Mouse (Mus musculus): Measurements from ENCODE around the gene Scin. TPM values are rescaled to one million over a fixed set of nuclear protein-coding genes. Genes with fewer than 3 reads are reported as not detected.

Gene Scin
- polyA plus RNA-seq, 1 experiment, result 0.01 TPM

GRCm38 (mm10) chr12:40106874-40107273 lies 27.2 kb downstream of the Scin start:
- H3K27me3 ChIP-seq (ENCODE audit: control insufficient read depth, insufficient read depth, insufficient read length), result no peaks in the 10 kb centered on the region
- H3K4me3 ChIP-seq, result no peak overlapping the region
- H3K4me2 ChIP-seq (ENCODE audit: low read depth), result no peak overlapping the region
- TF ChIP-seq E2F4 (IDR thresholded peaks at IDR 0.05; ENCODE audit: insufficient read depth) (no peak), MYOG (IDR thresholded peaks at IDR 0.05; ENCODE audit: control insufficient read depth in 1 of 3, insufficient read depth in 1 of 3, insufficient read length in 2 of 3, low read depth in 2 of 3) (no peak), POLR2A (IDR thresholded peaks at IDR 0.05; ENCODE audit: insufficient read length, low read depth) (no peak), USF1 (IDR thresholded peaks at IDR 0.05; ENCODE audit: low read depth) (no peak)
- H3K36me3 ChIP-seq (ENCODE audit: control insufficient read depth, insufficient read depth), result no peaks in the 10 kb centered on the region
- H3ac ChIP-seq (ENCODE audit: control insufficient read depth, insufficient read length), result no peak overlapping the region
- no peaks in the 10 kb centered on the region for H3K79me2 ChIP-seq (ENCODE audit: control insufficient read depth, insufficient read depth)

- TF ChIP-seq SRF (IDR thresholded peaks at IDR 0.05; ENCODE audit: control insufficient read depth, insufficient read length, low read depth) (no peak), TCF12 (IDR thresholded peaks at IDR 0.05; ENCODE audit: insufficient read depth, poor library complexity, severe bottlenecking) (no peak), REST (IDR thresholded peaks at IDR 0.05; ENCODE audit: insufficient read depth, insufficient read length) (no peak), POLR2AphosphoS2 (IDR thresholded peaks at IDR 0.05; ENCODE audit: insufficient read length, low read depth) (no peak), MYOD1 (IDR thresholded peaks at IDR 0.05; ENCODE audit: control insufficient read depth in 1 of 3, insufficient read length in 2 of 3, low read depth in 2 of 3) (no peak), USF1 (IDR thresholded peaks at IDR 0.05; ENCODE audit: low read depth) (no peak), MAX (IDR thresholded peaks at IDR 0.05; ENCODE audit: low read depth) (no peak), MYOG (IDR thresholded peaks at IDR 0.05; ENCODE audit: control insufficient read depth in 1 of 3, insufficient read depth in 1 of 3, insufficient read length in 2 of 3, low read depth in 2 of 3) (no peak), CEBPB (IDR thresholded peaks at IDR 0.05; ENCODE audit: insufficient read depth, poor library complexity, severe bottlenecking) (no peak), POLR2A (IDR thresholded peaks at IDR 0.05; ENCODE audit: insufficient read length, low read depth) (no peak), TCF3 (IDR thresholded peaks at IDR 0.05; ENCODE audit: insufficient read length, low read depth) (no peak), E2F4 (IDR thresholded peaks at IDR 0.05; ENCODE audit: insufficient read depth) (no peak)
- Histone ChIP-seq H3K4me2 (ENCODE audit: low read depth) (no peak overlapping the region), H3K27me3 (ENCODE audit: control insufficient read depth, insufficient read depth, insufficient read length) (no peaks in the 10 kb centered on the region), H3K4me3 (no peak overlapping the region), H3ac (ENCODE audit: control insufficient read depth, insufficient read length) (no peak overlapping the region), H3K36me3 (ENCODE audit: control insufficient read depth, insufficient read depth) (no peaks in the 10 kb centered on the region), H3K79me2 (ENCODE audit: control insufficient read depth, insufficient read depth) (no peaks in the 10 kb centered on the region)
Measured at GRCm38 (mm10) chr12:40104750-40105149, 29.3 kb downstream of the Scin start.

- H3K4me3 ChIP-seq, result no peak overlapping the region
- TF ChIP-seq CEBPB (IDR thresholded peaks at IDR 0.05; ENCODE audit: insufficient read depth, poor library complexity, severe bottlenecking), result no peak
- no peak for TF ChIP-seq TCF12 (IDR thresholded peaks at IDR 0.05; ENCODE audit: insufficient read depth, poor library complexity, severe bottlenecking)
- no peak for TF ChIP-seq SRF (IDR thresholded peaks at IDR 0.05; ENCODE audit: control insufficient read depth, insufficient read length, low read depth)
- H3ac ChIP-seq (ENCODE audit: control insufficient read depth, insufficient read length), result no peak overlapping the region
- H3K79me2 ChIP-seq (ENCODE audit: control insufficient read depth, insufficient read depth), result no peaks in the 10 kb centered on the region
- H3K4me2 ChIP-seq (ENCODE audit: low read depth), result no peak overlapping the region
- H3K27me3 ChIP-seq (ENCODE audit: control insufficient read depth, insufficient read depth, insufficient read length), result no peaks in the 10 kb centered on the region
- H3K36me3 ChIP-seq (ENCODE audit: control insufficient read depth, insufficient read depth), result no peaks in the 10 kb centered on the region
Measured at GRCm38 (mm10) chr12:40102359-40102758, 31.7 kb downstream of the Scin start.

DNA sequence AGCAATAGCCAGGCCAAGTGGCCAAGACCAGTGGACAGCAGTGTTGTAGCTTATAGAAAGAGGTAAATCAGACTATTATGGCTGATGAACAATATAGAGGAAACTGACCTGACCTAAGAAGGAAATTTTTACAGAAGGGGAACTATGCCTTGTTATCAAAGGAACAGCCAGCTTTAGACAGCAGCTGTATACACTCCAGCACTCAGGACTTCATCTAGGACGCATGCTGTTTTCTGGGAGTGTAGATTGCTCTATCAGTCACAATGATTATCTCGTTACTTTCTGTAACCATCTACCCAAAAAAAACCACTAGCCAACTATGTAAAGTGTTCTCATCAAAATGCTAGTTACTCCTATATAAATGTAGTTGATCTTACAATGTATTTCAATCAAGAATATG lies 34.6 kb downstream of the Scin start:
- H3K4me2 ChIP-seq (ENCODE audit: low read depth), result no peak overlapping the region
- no peaks in the 10 kb centered on the region for H3K36me3 ChIP-seq (ENCODE audit: control insufficient read depth, insufficient read depth)
- no peak overlapping the region for H3K4me3 ChIP-seq
- TF ChIP-seq MYOG (IDR thresholded peaks at IDR 0.05; ENCODE audit: control insufficient read depth in 1 of 3, insufficient read depth in 1 of 3, insufficient read length in 2 of 3, low read depth in 2 of 3) (no peak), POLR2AphosphoS2 (IDR thresholded peaks at IDR 0.05; ENCODE audit: insufficient read length, low read depth) (no peak), CEBPB (IDR thresholded peaks at IDR 0.05; ENCODE audit: insufficient read depth, poor library complexity, severe bottlenecking) (no peak), POLR2A (IDR thresholded peaks at IDR 0.05; ENCODE audit: insufficient read length, low read depth) (no peak), TCF3 (IDR thresholded peaks at IDR 0.05; ENCODE audit: insufficient read length, low read depth) (no peak), USF1 (IDR thresholded peaks at IDR 0.05; ENCODE audit: low read depth) (no peak), E2F4 (IDR thresholded peaks at IDR 0.05; ENCODE audit: insufficient read depth) (no peak), MYOD1 (IDR thresholded peaks at IDR 0.05; ENCODE audit: control insufficient read depth in 1 of 3, insufficient read length in 2 of 3, low read depth in 2 of 3) (no peak), MAX (IDR thresholded peaks at IDR 0.05; ENCODE audit: low read depth) (no peak), SRF (IDR thresholded peaks at IDR 0.05; ENCODE audit: control insufficient read depth, insufficient read length, low read depth) (no peak), REST (IDR thresholded peaks at IDR 0.05; ENCODE audit: insufficient read depth, insufficient read length) (no peak), TCF12 (IDR thresholded peaks at IDR 0.05; ENCODE audit: insufficient read depth, poor library complexity, severe bottlenecking) (no peak)
- no peaks in the 10 kb centered on the region for H3K27me3 ChIP-seq (ENCODE audit: control insufficient read depth, insufficient read depth, insufficient read length)
- no peak overlapping the region for H3ac ChIP-seq (ENCODE audit: control insufficient read depth, insufficient read length)
- no peaks in the 10 kb centered on the region for H3K79me2 ChIP-seq (ENCODE audit: control insufficient read depth, insufficient read depth)

DNA sequence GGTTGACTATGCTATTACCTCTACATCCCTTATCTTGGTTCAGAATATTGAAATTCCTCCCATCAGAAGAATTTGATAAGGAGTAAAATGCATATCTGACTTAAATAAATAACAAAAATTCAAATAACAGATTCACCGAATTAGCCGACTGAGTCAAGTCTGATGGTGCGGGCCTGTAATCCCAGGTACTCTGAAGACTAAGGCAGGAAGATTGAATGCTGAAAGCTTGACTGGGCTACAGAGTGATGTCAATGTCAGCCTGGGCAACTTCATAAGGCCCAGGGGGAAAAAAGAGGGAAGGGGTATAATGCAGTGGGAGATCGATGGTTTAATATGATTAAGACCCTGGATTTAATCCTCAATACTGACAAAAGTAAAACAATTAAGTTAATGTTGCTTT lies 36.6 kb downstream of the Scin start:
- no peak overlapping the region for H3K4me3 ChIP-seq
- no peaks in the 10 kb centered on the region for H3K79me2 ChIP-seq (ENCODE audit: control insufficient read depth, insufficient read depth)
- H3K4me2 ChIP-seq (ENCODE audit: low read depth), result no peak overlapping the region
- no peaks in the 10 kb centered on the region for H3K36me3 ChIP-seq (ENCODE audit: control insufficient read depth, insufficient read depth)
- TF ChIP-seq REST (IDR thresholded peaks at IDR 0.05; ENCODE audit: insufficient read depth, insufficient read length), result no peak
- no peak for TF ChIP-seq E2F4 (IDR thresholded peaks at IDR 0.05; ENCODE audit: insufficient read depth)
- TF ChIP-seq TCF12 (IDR thresholded peaks at IDR 0.05; ENCODE audit: insufficient read depth, poor library complexity, severe bottlenecking), result no peak
- TF ChIP-seq POLR2AphosphoS2 (IDR thresholded peaks at IDR 0.05; ENCODE audit: insufficient read length, low read depth), result no peak
- no peak for TF ChIP-seq MYOG (IDR thresholded peaks at IDR 0.05; ENCODE audit: control insufficient read depth in 1 of 3, insufficient read depth in 1 of 3, insufficient read length in 2 of 3, low read depth in 2 of 3)
- no peak for TF ChIP-seq USF1 (IDR thresholded peaks at IDR 0.05; ENCODE audit: low read depth)
- no peak for TF ChIP-seq POLR2A (IDR thresholded peaks at IDR 0.05; ENCODE audit: insufficient read length, low read depth)
- TF ChIP-seq MYOD1 (IDR thresholded peaks at IDR 0.05; ENCODE audit: control insufficient read depth in 1 of 3, insufficient read length in 2 of 3, low read depth in 2 of 3), result no peak
- TF ChIP-seq SRF (IDR thresholded peaks at IDR 0.05; ENCODE audit: control insufficient read depth, insufficient read length, low read depth), result no peak
- no peak for TF ChIP-seq CEBPB (IDR thresholded peaks at IDR 0.05; ENCODE audit: insufficient read depth, poor library complexity, severe bottlenecking)
- no peak for TF ChIP-seq TCF3 (IDR thresholded peaks at IDR 0.05; ENCODE audit: insufficient read length, low read depth)
- no peak for TF ChIP-seq MAX (IDR thresholded peaks at IDR 0.05; ENCODE audit: low read depth)
- H3K27me3 ChIP-seq (ENCODE audit: control insufficient read depth, insufficient read depth, insufficient read length), result no peaks in the 10 kb centered on the region
- no peak overlapping the region for H3ac ChIP-seq (ENCODE audit: control insufficient read depth, insufficient read length)

Data from myocyte (in vitro differentiated cells).